Mouse (Mus musculus) heart, adult 2 months (tissue): Measurements from ENCODE around the gene Ddx56.

Experiments used
- CTCF ChIP-seq: fragments of 200-600 bp; IDR thresholded peaks from 2 replicates; pipeline ENCODE4 v1.8.1; 2022; ENCODE audit warnings: antibody characterized with exemption, mild to moderate bottlenecking, moderate library complexity
- POLR2A ChIP-seq: fragments of 200-500 bp; IDR thresholded peaks from 2 replicates; pipeline ENCODE4 v1.6.1; 2011; ENCODE audit warnings: mild to moderate bottlenecking, low read depth, low read length, control low read depth; ENCODE audit not compliant: insufficient read depth

DNA sequence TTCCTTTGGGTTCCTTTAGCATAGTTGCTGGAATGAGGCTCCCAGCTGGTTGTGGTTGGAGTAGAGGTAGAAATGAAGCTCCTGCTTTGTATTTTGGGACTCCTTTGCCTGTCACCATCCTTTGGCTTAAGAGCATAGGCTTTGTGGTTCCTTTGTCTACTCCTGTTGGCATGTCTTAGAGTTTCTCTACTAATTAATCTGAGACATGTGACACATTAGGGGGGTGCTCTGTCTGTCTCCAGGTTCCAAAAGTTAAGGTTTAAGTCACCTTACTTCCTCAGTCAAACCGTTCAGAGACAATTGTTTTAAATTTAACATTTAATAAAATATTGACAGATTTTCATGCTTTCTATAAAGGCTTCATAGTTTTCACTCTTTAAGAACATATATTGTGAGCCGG lies 26.0 kb upstream of the Ddx56 start:
- TF ChIP-seq POLR2A (no peak), CTCF (no peak)
